Mouse (Mus musculus) liver, postnatal 0 days (tissue): ENCODE results near the gene Mgat3. TPM values are rescaled to one million over a fixed set of nuclear protein-coding genes. Genes with fewer than 3 reads are reported as not detected.
A peak's percentile ranks its signal among the peaks of the same experiment; 100 is the strongest.

Experiments
- ATAC-seq: fragments of 200-750 bp; cut with Nextera tagmentation; 2 replicates; pipeline ENCODE4 v1.8.0; 2017; ENCODE audit warnings: mild to moderate bottlenecking, moderate library complexity
- DNase-seq: peaks from one replicate; pipeline ENCODE4 v3.0.0-alpha.2; 2016
- H3K27ac ChIP-seq: fragments of 300-500 bp; sonication (generic); 2 replicates; pipeline ENCODE4 v1.5.1; 2014; ENCODE audit warnings: antibody characterized with exemption, moderate library complexity, mild to moderate bottlenecking, low read depth
- H3K27me3 ChIP-seq: fragments of 300-500 bp; sonication (generic); 2 replicates; pipeline ENCODE4 v1.6.1; 2014; ENCODE audit warnings: low read length, control low read depth, mixed read lengths; ENCODE audit not compliant: insufficient read depth
- H3K36me3 ChIP-seq: fragments of 300-500 bp; sonication (generic); replicated peaks from 2 replicates; pipeline ENCODE4 v1.6.1; 2014; ENCODE audit warnings: mild to moderate bottlenecking, control low read depth, low read length, moderate library complexity, mixed read lengths; ENCODE audit not compliant: insufficient read depth
- H3K4me1 ChIP-seq: fragments of 300-500 bp; sonication (generic); 2 replicates; pipeline ENCODE4 v1.6.1; 2014; ENCODE audit warnings: antibody characterized with exemption, mild to moderate bottlenecking, control low read depth; ENCODE audit not compliant: insufficient read depth
- H3K4me2 ChIP-seq: fragments of 300-500 bp; sonication (generic); 2 replicates; pipeline ENCODE4 v1.6.1; 2014; ENCODE audit warnings: low read depth, mild to moderate bottlenecking, low read length, moderate library complexity, mixed read lengths
- H3K4me3 ChIP-seq: fragments of 300-500 bp; sonication (generic); 2 replicates; pipeline ENCODE4 v1.5.1; 2014; ENCODE audit warnings: low read depth, low read length
- H3K9ac ChIP-seq: fragments of 300-500 bp; sonication (generic); replicated peaks from 2 replicates; pipeline ENCODE4 v1.6.1; 2014; ENCODE audit warnings: mild to moderate bottlenecking, moderate library complexity
- H3K9me3 ChIP-seq: fragments of 300-500 bp; sonication (generic); 2 replicates; pipeline ENCODE4 v1.6.1; 2016; ENCODE audit warnings: mild to moderate bottlenecking, control low read depth, low read length, mixed read lengths
- CTCF ChIP-seq: sonication (generic); IDR thresholded peaks from 2 replicates; pipeline ENCODE4 v1.5.1; 2016; ENCODE audit warnings: antibody characterized with exemption, low read depth
- EP300 ChIP-seq: IDR thresholded peaks from 2 replicates; pipeline ENCODE4 v1.6.1; 2016; ENCODE audit warnings: antibody characterized with exemption, low read depth, mild to moderate bottlenecking
- WGBS: fragments of 180-500 bp; shearing (Covaris S2); extraction: QIAGEN DNeasy Blood & Tissue Kit; methylation state at CpG from one replicate; pipeline ENCODE4 v1.1.7; 2014; ENCODE audit not compliant: insufficient replicate concordance; 5-methylcytosine and 5-hydroxymethylcytosine counted together
- polyA plus RNA-seq: library from polyadenylated mRNA; unstranded; fragments of >200 nt; fragmentation: Nextera tagmentation; extraction: Ambion mirVana; gene quantifications from 2 replicates; pipeline ENCODE4 v1.2.1, GENCODE M21; 2015

Mgat3 gene
- polyA plus RNA-seq, 1 experiment from 2014 or later = 0.12 TPM

- Histone ChIP-seq H3K27me3 (peaks cover 41% of the 10 kb centered on the region), H3K4me3 (no peak overlapping the region), H3K27ac (no peak overlapping the region), H3K9me3 (no peaks in the 10 kb centered on the region), H3K9ac (no peak overlapping the region), H3K36me3 (no peaks in the 10 kb centered on the region), H3K4me1 (peaks cover 2% of the 10 kb centered on the region; the same call in 1 of the 2 replicates), H3K4me2 (no peak overlapping the region)
- WGBS = 76% methylated on average over 5 of the region's 6 CpGs
- DNase-seq (no peak), ATAC-seq (no peak)
- no peak for TF ChIP-seq CTCF
- TF ChIP-seq EP300 = no peak
Measured at GRCm38 (mm10) chr15:80175756-80176155, 2.2 kb downstream of the Mgat3 start.

DNA sequence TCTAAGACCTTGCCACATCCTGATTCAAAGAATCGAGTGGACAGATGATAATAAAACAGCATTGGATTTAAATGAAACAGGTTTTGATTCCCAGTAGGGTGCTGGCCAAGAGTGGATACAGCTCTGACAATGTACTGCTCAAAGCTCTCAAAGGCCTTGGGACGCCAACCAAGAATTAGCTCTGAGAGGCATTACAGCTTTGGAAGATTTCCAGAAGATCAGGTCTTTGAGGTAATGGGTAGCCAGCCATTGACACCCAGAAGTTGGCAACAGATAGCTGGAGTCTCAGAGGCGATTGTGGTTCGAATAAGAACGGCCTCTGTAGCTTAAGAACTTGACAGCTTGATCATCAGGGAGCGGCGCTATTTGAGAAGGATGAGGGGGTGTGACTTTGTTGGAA lies 8.0 kb downstream of the Mgat3 start:
- Histone ChIP-seq H3K27me3 (no peaks in the 10 kb centered on the region), H3K4me3 (no peak overlapping the region), H3K27ac (no peak overlapping the region), H3K36me3 (no peaks in the 10 kb centered on the region), H3K4me1 (no peaks in the 10 kb centered on the region; the same call in 1 of the 2 replicates), H3K9ac (no peak overlapping the region), H3K4me2 (no peak overlapping the region), H3K9me3 (no peaks in the 10 kb centered on the region)
- DNase-seq (no peak), ATAC-seq (no peak)
- no peak for TF ChIP-seq CTCF
- TF ChIP-seq EP300 = no peak
- WGBS = 74% methylated on average over 7 of the region's 7 CpGs

DNA sequence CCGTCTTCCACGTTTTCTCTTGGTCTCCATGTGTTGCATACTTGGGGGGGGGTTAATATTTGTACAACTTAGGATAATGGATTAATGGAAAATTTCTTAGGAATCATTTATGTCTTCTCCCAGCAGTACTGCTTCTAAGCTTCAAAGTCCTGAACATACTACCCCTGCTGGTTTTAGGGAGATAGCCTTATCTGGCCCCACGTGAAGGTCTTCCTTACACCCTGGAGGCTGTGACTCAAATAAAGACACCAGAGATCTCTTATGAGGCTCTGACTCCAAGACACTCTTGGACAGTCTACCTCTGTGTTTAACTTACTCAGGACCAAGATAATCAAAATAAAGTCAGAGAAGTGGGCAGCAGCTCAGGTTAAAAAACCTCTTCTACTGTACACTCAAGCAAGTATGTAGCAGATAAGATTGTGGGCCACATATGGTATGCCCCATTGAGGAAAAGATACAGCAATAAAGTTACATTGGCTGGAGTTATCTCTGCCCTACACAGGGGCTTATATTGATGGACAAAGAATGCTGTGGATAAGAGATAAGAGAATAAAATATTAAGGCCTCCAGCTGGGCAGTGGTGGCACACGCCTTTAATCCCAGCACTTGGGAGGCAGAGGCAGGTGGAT lies 8.7 kb downstream of the Mgat3 start:
- peak; percentile 69 for ATAC-seq
- TF ChIP-seq EP300 = peak; percentile 77; the same call in 1 of the 2 replicates
- TF ChIP-seq CTCF = no peak
- H3K4me1 ChIP-seq = no peaks in the 10 kb centered on the region; the same call in 1 of the 2 replicates
- no peaks in the 10 kb centered on the region for H3K9me3 ChIP-seq
- H3K36me3 ChIP-seq = no peaks in the 10 kb centered on the region
- H3K27me3 ChIP-seq = no peaks in the 10 kb centered on the region
- no peak overlapping the region for H3K9ac ChIP-seq
- no peak overlapping the region for H3K4me3 ChIP-seq
- no peak for DNase-seq
- H3K4me2 ChIP-seq = no peak overlapping the region
- no peak overlapping the region for H3K27ac ChIP-seq
- WGBS = 74% methylated on average over 4 of the region's 4 CpGs

- ATAC-seq = no peak
- no peak for TF ChIP-seq EP300
Measured at GRCm38 (mm10) chr15:80188927-80189326, 15.4 kb downstream of the Mgat3 start.

GRCm38 (mm10) chr15:80190075-80190474 lies 16.6 kb downstream of the Mgat3 start:
- no peak overlapping the region for H3K4me3 ChIP-seq
- no peak for DNase-seq
- H3K36me3 ChIP-seq = no peaks in the 10 kb centered on the region
- no peak overlapping the region for H3K27ac ChIP-seq
- 74% methylated on average over 4 of the region's 4 CpGs for WGBS
- H3K9me3 ChIP-seq = no peaks in the 10 kb centered on the region
- H3K4me2 ChIP-seq = no peak overlapping the region
- H3K27me3 ChIP-seq = no peaks in the 10 kb centered on the region
- H3K4me1 ChIP-seq = peaks cover 17% of the 10 kb centered on the region
- ATAC-seq = no peak
- no peak overlapping the region for H3K9ac ChIP-seq
- no peak for TF ChIP-seq EP300
- TF ChIP-seq CTCF = no peak

More at GRCm38 (mm10) chr15:80188927-80189326, 15.4 kb downstream of the Mgat3 start:
- no peak for DNase-seq
- H3K9ac ChIP-seq = no peak overlapping the region
- peaks cover 17% of the 10 kb centered on the region for H3K4me1 ChIP-seq
- no peaks in the 10 kb centered on the region for H3K9me3 ChIP-seq
- 68% methylated on average over 5 of the region's 5 CpGs for WGBS
- no peak overlapping the region for H3K27ac ChIP-seq
- no peaks in the 10 kb centered on the region for H3K36me3 ChIP-seq
- no peak overlapping the region for H3K4me2 ChIP-seq
- no peaks in the 10 kb centered on the region for H3K27me3 ChIP-seq
- H3K4me3 ChIP-seq = no peak overlapping the region

GRCm38 (mm10) chr15:80191585-80192245 lies 18.2 kb downstream of the Mgat3 start:
- Histone ChIP-seq H3K9me3 (no peaks in the 10 kb centered on the region), H3K27me3 (no peaks in the 10 kb centered on the region), H3K4me2 (no peak overlapping the region), H3K27ac (no peak overlapping the region), H3K36me3 (no peaks in the 10 kb centered on the region), H3K9ac (no peak overlapping the region), H3K4me1 (peaks cover 17% of the 10 kb centered on the region), H3K4me3 (no peak overlapping the region)
- TF ChIP-seq EP300 = no peak
- TF ChIP-seq CTCF = no peak
- WGBS = 45% methylated on average over 8 of the region's 8 CpGs
- ATAC-seq (no peak), DNase-seq (no peak)
